Mouse (Mus musculus): ENCODE measurements around the gene Serinc4. TPM values are rescaled to one million over a fixed set of nuclear protein-coding genes. Genes with fewer than 3 reads are reported as not detected.
"Not testable (repeated sequence)": the region's sequence is repeated elsewhere in the genome, so short reads cannot be mapped to it uniquely, and the experiment has no call there.

Serinc4 gene
- polyA plus RNA-seq (2015; fragmentation: Nextera tagmentation; extraction: Ambion mirVana) = 0.55 and 0.65 TPM in 2 replicates

- peak within 1 kb of the TSS; percentile 82 for H3K27ac ChIP-seq
- H3K4me3 ChIP-seq = peak within 1 kb of the TSS; percentile 77
- WGBS = 5% methylated on average over 41 of the region's 41 CpGs
- H3K27me3 ChIP-seq = no peaks in the 10 kb centered on the region
- peak; percentile 71 for ATAC-seq (ENCODE audit: insufficient number of reproducible peaks, insufficient read depth, low FRiP score, low TSS enrichment, low read depth)
- H3K9ac ChIP-seq = peak within 1 kb of the TSS; percentile 87
- H3K9me3 ChIP-seq = no peaks in the 10 kb centered on the region
- H3K4me2 ChIP-seq = peak within 1 kb of the TSS; percentile 69
- peaks cover 17% of the 10 kb centered on the region for H3K4me1 ChIP-seq
- H3K36me3 ChIP-seq = peaks cover 45% of the 10 kb centered on the region
These were observed at the start of gene Serinc4 for GRCm38 (mm10) chr2:121456692-121457642. Gene Serinc4 (minus strand): TSS chr2:121456781.

GRCm38 (mm10) chr2:121501550-121501949, 45.0 kb upstream of the Serinc4 start:
- not testable (repeated sequence) for H3K9ac ChIP-seq; H3K27me3 ChIP-seq; ATAC-seq (ENCODE audit: insufficient number of reproducible peaks, insufficient read depth, low FRiP score, low TSS enrichment, low read depth); H3K4me3 ChIP-seq; H3K9me3 ChIP-seq; H3K4me1 ChIP-seq; H3K4me2 ChIP-seq; H3K36me3 ChIP-seq; H3K27ac ChIP-seq
- 90% methylated on average over 2 of the region's 6 CpGs for WGBS

DNA sequence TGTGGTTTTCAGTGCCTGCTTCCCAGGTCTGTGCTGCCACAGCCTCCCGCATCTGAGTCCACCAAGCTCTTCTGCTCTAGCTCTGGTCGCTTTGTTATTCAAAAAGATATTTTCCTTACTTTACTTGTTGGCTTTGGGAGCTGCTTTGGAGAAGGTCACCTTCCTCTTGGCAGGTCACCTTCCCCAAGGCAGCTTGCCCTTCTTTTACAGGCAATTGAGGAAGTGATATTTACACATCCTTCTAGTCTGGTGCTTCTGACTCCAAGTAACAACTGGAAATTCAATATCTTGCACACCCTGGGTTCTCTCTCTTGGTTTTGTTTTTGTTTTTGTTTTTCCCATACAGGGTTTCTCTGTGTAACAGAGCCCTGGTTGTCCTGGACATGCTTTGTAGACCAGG, 27.8 kb upstream of the Serinc4 start:
- WGBS = 72% methylated on average over 2 of the region's 2 CpGs
- not testable (repeated sequence) for H3K9me3 ChIP-seq; H3K27me3 ChIP-seq; H3K4me1 ChIP-seq; ATAC-seq (ENCODE audit: insufficient number of reproducible peaks, insufficient read depth, low FRiP score, low TSS enrichment, low read depth); H3K27ac ChIP-seq; H3K36me3 ChIP-seq; H3K9ac ChIP-seq; H3K4me3 ChIP-seq; H3K4me2 ChIP-seq

GRCm38 (mm10) chr2:121483576-121483975, 27.0 kb upstream of the Serinc4 start:
- Histone ChIP-seq H3K9me3 (no peaks in the 10 kb centered on the region), H3K27me3 (no peaks in the 10 kb centered on the region), H3K4me3 (no peak overlapping the region), H3K4me1 (no peaks in the 10 kb centered on the region), H3K4me2 (no peak overlapping the region), H3K36me3 (no peaks in the 10 kb centered on the region), H3K27ac (no peak overlapping the region), H3K9ac (no peak overlapping the region)
- WGBS = 71% methylated on average over 8 of the region's 8 CpGs
- no peak for ATAC-seq (ENCODE audit: insufficient number of reproducible peaks, insufficient read depth, low FRiP score, low TSS enrichment, low read depth)

GRCm38 (mm10) chr2:121480916-121481315, 24.3 kb upstream of the Serinc4 start:
- not testable (repeated sequence) for H3K36me3 ChIP-seq, H3K27me3 ChIP-seq, H3K27ac ChIP-seq, H3K4me2 ChIP-seq, H3K4me1 ChIP-seq, H3K4me3 ChIP-seq, H3K9ac ChIP-seq, H3K9me3 ChIP-seq
- WGBS = 84% methylated on average over 13 of the region's 13 CpGs
- peak; percentile 32; the same call in 1 of the 2 replicates for ATAC-seq (ENCODE audit: insufficient number of reproducible peaks, insufficient read depth, low FRiP score, low TSS enrichment, low read depth)

DNA sequence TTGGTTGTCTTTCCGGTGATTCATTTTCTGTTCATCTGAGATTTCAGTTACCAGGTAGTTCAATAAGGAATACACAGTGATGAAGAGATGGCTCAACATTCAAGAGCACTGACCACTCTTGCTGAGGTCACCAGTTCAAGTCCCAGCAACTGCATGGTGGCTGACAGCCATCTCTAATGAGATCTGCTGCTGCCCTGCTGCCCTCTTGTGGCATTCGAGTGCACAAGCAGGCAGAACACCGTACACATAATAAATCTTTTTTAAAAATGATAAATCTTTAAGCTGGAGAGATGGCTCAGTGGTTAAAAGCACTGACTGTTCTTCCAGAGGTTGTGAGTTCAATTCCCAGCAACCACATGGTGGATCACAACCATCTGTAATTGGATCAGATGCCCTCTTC, 23.9 kb upstream of the Serinc4 start:
- Histone ChIP-seq H3K9me3 (no peaks in the 10 kb centered on the region), H3K27me3 (no peaks in the 10 kb centered on the region), H3K36me3 (no peaks in the 10 kb centered on the region), H3K27ac (no peak overlapping the region), H3K4me1 (no peaks in the 10 kb centered on the region), H3K4me3 (no peak overlapping the region), H3K9ac (no peak overlapping the region), H3K4me2 (no peak overlapping the region)
- ATAC-seq (ENCODE audit: insufficient number of reproducible peaks, insufficient read depth, low FRiP score, low TSS enrichment, low read depth) = no peak
- 55% methylated on average over 3 of the region's 3 CpGs for WGBS

DNA sequence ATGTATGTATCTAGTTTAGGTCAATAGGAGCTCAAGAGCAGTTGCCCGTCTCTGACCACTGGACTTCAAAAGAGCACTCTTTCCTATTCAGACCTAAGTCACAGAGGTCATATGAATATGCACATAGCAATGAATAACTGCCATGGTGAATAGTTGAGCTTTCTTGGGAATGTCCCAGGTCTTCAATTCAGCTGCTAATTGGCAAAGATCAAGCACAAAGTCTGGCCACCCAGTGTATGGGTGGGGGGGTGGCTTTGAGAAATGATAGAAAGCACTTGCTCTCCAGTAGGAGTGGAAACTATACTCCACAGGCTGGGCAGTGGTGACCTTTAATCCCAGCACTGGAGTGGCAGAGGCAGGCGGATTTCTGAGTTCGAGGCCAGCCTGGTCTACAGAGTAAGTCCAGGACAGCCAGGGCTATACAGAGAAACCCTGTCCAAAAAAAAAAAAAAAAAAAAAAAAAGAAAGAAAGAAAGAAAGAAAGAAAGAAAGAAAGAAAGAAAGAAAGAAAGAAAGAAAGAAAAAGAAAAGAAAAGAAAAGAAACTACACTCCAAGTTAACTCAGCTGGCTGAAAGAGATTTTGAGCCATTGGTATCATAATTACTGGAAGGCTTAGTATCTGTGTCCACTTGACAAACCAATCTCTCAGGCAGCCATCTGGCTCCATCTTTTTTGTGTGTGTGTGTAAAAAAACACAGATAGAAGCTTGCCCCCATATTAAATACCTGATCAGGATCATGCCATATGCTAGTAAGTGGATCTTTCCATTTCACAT, 21.1 kb upstream of the Serinc4 start:
- Histone ChIP-seq H3K9ac (no peak overlapping the region), H3K27ac (no peak overlapping the region)
- 92% methylated on average over 3 of the region's 3 CpGs for WGBS

DNA sequence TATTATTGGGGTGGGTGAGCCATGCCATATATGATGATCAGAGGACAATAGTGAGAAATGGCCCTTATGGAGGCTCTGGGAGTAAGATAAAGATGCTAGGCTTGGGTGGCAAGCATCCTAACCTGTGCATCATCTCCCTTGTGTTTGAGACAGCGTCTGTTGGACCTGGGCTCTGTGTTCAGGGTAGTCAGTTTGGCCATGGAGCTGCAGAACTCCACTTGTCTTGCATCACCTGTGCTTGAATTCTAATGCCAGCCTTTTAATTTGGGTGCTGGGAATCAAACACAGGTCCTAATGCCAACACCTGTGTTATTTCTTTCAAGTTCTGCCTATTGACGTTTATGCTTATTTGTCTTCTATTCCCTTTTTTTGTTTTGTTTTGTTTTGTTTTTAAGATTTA, 18.7 kb upstream of the Serinc4 start:
- not testable (repeated sequence) for H3K27ac ChIP-seq; H3K4me2 ChIP-seq; H3K4me1 ChIP-seq; H3K36me3 ChIP-seq; H3K9me3 ChIP-seq; H3K27me3 ChIP-seq; H3K4me3 ChIP-seq; H3K9ac ChIP-seq; ATAC-seq (ENCODE audit: insufficient number of reproducible peaks, insufficient read depth, low FRiP score, low TSS enrichment, low read depth)
- 95% methylated on average over 2 of the region's 2 CpGs for WGBS

More for the DNA sequence above, 21.1 kb upstream of the Serinc4 start:
- no peak for ATAC-seq (ENCODE audit: insufficient number of reproducible peaks, insufficient read depth, low FRiP score, low TSS enrichment, low read depth)
- H3K27me3 ChIP-seq = no peaks in the 10 kb centered on the region
- H3K36me3 ChIP-seq = no peaks in the 10 kb centered on the region
- H3K4me1 ChIP-seq = no peaks in the 10 kb centered on the region
- H3K9me3 ChIP-seq = no peaks in the 10 kb centered on the region
- no peak overlapping the region for H3K4me2 ChIP-seq
- H3K4me3 ChIP-seq = no peak overlapping the region

DNA sequence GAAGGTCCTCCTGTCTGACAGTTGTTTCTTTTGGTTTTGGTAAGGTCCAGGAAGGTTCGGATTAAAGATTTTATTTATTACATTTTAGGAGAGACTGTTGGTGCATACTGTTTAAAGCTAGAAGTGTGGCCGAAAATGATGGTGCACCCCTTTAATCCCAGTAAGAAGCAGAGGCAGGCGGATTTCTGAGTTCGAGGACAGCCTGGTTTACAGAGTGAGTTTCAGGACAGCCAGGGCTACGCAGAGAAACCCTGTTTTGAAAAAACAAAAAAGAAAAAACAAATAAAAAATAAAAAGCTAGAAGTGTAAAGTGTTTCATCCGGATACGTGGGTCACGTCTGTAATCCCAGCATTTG, 17.6 kb upstream of the Serinc4 start:
- Histone ChIP-seq H3K4me3 (peak overlapping the region; percentile 64), H3K27me3 (no peaks in the 10 kb centered on the region), H3K4me2 (peak overlapping the region; percentile 75), H3K36me3 (peaks cover 10% of the 10 kb centered on the region; the same call in 1 of the 2 replicates), H3K27ac (peak overlapping the region; percentile 5; the same call in 1 of the 2 replicates), H3K9ac (peak overlapping the region; percentile 74), H3K9me3 (no peaks in the 10 kb centered on the region), H3K4me1 (no peaks in the 10 kb centered on the region)
- no peak for ATAC-seq (ENCODE audit: insufficient number of reproducible peaks, insufficient read depth, low FRiP score, low TSS enrichment, low read depth)
- 31% methylated on average over 8 of the region's 8 CpGs for WGBS

- ATAC-seq (ENCODE audit: insufficient number of reproducible peaks, insufficient read depth, low FRiP score, low TSS enrichment, low read depth) = peak; percentile 84
- 5% methylated on average over 41 of the region's 41 CpGs for whole genome bisulfite sequencing
- Histone ChIP-seq H3K4me3 (peak within 1 kb of the TSS; percentile 64), H3K4me2 (peak within 1 kb of the TSS; percentile 75), H3K27ac (peak within 1 kb of the TSS; percentile 5; the same call in 1 of the 2 replicates), H3K9ac (peak within 1 kb of the TSS; percentile 74)
- H3K27me3 ChIP-seq, H3K36me3 ChIP-seq, H3K9me3 ChIP-seq, H3K4me1 ChIP-seq: not testable (repeated sequence)
These were observed 17.0 kb upstream of the Serinc4 start, which contains the start of gene Mfap1b for GRCm38 (mm10) chr2:121473301-121474179. Gene Mfap1b (minus strand): TSS chr2:121474067.

GRCm38 (mm10) chr2:121472783-121473182, 16.2 kb upstream of the Serinc4 start:
- peaks cover 13% of the 10 kb centered on the region; the same call in 1 of the 2 replicates for H3K36me3 ChIP-seq
- 91% methylated on average over 3 of the region's 3 CpGs for WGBS
- not testable (repeated sequence) for H3K27me3 ChIP-seq; H3K9me3 ChIP-seq; H3K27ac ChIP-seq; H3K4me3 ChIP-seq; ATAC-seq (ENCODE audit: insufficient number of reproducible peaks, insufficient read depth, low FRiP score, low TSS enrichment, low read depth); H3K9ac ChIP-seq; H3K4me1 ChIP-seq
- peak overlapping the region; percentile 75 for H3K4me2 ChIP-seq

All from embryonic facial prominence, embryonic 13.5 days (tissue).